Mouse (Mus musculus): Measurements from ENCODE around the gene Arl8a.

Gene Arl8a

DNA sequence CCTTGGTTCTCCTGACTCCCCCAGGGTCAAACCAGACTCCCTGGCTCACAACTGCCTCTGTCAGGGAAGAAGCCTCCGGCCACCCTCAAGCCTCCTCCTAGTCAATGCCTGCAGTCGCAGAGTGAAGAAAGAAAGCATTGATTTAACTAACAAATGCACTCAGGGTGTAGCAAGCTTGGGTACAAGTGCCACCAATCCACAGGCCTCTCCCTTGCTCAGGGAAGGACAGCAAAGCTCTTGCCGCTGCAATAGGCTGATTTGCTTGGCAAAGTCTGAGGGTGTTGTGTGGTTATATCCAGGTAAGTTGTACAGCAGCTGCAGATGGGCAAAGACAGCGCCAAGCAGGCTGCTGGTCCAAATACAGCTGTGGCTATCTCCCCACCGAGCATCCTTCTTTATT, 51.8 kb downstream of the Arl8a start:
- DNase-seq (ENCODE audit: extremely low read depth, low read depth) = no peak

GRCm38 (mm10) chr1:135199014-135199819, 52.6 kb downstream of the Arl8a start:
- DNase-seq (ENCODE audit: extremely low read depth, low read depth) = peak; percentile 64

GRCm38 (mm10) chr1:135200400-135200799, 53.8 kb downstream of the Arl8a start:
- no peak for DNase-seq (ENCODE audit: extremely low read depth, low read depth)

DNA sequence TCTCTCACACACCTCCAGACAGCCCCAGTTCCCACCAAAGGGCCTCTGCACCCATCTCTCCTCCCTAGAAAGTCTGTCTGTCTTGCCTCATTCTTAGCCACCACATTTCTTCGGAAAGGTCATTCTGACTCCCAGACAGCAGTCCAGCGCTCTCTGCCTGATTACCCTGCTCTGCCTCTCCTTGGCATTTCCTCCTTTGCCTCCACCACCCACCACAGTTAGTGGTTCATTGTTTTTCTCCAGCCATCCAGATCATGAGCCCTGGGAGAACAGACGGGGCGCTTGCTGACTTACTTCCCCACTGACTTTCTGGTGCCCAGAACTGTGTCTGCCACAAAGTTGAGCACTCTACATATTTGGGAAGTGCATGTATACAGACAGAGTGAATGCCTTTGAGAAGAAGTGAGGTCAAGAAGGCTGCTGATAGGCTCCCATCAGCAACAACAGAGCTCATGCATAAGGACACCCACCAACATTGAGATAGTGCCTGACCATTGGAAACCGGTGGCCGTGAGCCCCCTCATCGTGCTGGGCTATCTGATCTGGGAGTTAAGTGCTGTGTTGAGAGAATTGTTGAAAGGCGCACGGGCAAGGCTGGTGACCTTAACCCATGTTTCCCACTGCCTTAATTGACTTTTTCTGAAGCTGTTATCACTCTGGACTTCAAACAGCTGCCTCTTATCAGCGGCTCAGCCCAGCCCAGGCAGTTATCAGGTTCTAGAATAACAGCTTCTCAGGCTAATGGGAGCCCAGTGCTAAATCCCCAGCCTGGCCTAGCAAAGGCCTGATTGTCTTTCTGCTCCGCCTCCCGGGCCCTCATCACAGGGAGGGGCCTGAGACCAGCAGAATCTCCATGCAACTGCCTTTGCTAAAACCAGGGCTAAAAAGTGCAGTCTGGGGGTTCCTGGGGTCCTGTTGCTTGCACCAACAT, 57.8 kb downstream of the Arl8a start:
- DNase-seq (ENCODE audit: extremely low read depth, low read depth) = peak; percentile 93

- DNase-seq (ENCODE audit: extremely low read depth, low read depth) = no peak
These were observed 58.6 kb downstream of the Arl8a start for GRCm38 (mm10) chr1:135205257-135205656.

Data from MEL-GATA-1-ER (cell line).